Mouse (Mus musculus): ENCODE data around the gene Slamf6.
A peak's percentile ranks its signal among the peaks of the same experiment; 100 is the strongest.

Slamf6 gene

DNA sequence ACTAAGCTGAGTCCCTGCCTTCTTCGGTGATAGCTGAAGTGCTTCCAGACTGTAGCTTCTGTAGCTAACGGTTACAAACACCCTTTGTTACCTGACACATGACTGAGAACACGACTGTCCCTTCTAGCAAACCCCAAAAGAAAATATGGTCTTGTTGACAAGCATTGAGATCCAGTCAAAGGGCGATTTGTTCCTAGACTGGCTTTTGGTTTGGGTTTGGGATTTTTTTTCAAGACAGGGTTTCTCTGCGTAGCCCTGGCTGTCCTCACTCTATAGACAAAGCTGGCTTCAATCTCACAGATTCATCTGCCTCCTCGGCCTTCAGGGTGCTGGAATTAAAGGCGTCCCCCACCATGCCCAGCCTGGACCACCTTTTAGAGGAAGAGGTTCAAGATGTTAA lies 79.4 kb downstream of the Slamf6 start:
- no peak for DNase-seq

GRCm38 (mm10) chr1:171998820-171999597 lies 81.7 kb downstream of the Slamf6 start:
- no peak for DNase-seq

DNA sequence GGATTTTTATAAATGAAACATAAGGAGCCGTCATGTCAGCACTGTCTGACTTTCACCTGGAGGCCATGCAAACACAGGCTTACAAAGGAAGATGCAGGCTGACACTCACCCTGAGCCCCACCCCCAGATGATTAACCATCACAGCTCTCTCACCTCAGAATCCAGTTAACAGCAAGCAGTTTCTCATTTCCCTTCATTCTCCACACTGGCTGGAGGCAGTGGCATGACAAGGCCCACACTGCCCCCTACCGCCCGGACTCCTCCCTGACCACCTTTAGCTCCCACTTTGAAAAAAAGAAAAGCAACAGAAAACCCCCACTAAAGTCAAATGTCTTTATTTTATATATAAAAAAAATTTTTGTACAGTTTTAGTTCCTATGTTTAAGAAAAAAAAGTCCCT lies 83.3 kb downstream of the Slamf6 start:
- peak in 1 of 2 experiments; percentile 23 for DNase-seq

GRCm38 (mm10) chr1:172001665-172002064 lies 84.3 kb downstream of the Slamf6 start:
- no peak for DNase-seq

Measured in cerebellum, adult 18-20 months (tissue).